Mouse (Mus musculus) granulocyte monocyte progenitor cell, adult 5-6 weeks (primary cell): Measurements from ENCODE around the gene Atpaf1. TPM values are rescaled to one million over a fixed set of nuclear protein-coding genes. Genes with fewer than 3 reads are reported as not detected.

ENCODE experiments used
- ATAC-seq: replicated peaks from 2 replicates; pipeline ENCODE4 v1.8.0; 2016; ENCODE audit warnings: mild to moderate bottlenecking, moderate TSS enrichment, inconsistent platforms; ENCODE audit not compliant: poor library complexity, severe bottlenecking
- total RNA-seq, 2 experiments: library from RNA; stranded (forward) in 1 of 2; stranded (reverse) in 1 of 2; fragments of 200-712, 200-1000 nt in 1 of 2; fragments of >200 nt in 1 of 2; fragmentation: Nextera tagmentation in 1 of 2; gene quantifications; 2 replicates each; pipeline ENCODE4 v1.2.3; 2014 to 2017

Gene Atpaf1
- total RNA-seq, 2 experiments from 2014 or later, result 12.4 to 15.0 TPM

DNA sequence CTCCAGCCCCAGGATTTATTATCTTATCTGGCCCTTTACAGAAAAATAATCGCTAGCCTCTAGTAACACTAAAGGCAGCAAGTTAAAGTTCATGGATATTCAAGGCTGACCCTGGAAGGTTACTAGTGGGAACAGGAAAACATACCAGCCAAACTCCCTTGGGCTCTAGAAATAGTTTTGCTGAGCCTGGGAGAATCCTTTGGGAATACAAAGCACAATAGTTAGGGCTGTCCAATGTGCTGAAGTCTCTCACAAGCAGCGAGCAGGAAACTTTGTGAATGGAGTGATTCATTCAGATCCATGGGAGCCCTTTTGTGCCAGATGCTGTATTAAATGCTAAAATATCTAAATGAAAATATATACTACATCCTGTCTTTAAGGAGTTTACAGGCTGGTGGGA is 62.0 kb downstream of the Atpaf1 start:
- ATAC-seq, result no peak

DNA sequence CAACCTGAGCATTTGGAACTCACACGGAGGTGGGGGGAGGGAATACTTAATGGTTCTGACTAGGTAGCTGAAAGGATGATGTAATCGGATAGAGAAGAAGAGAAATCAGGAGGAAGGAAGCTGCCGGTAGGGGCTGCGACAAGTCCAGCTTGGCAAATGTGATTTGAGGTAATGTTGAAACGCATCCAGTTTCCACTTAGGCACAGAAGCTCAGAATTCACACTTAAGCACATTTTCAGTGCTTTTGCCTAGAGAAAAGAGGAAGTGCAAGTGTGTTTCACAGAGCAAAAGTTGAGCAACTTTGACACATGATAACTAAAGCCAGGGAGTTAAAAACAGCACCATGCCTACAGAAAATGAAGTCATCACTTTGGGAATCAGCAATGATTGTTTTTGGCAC is 62.8 kb downstream of the Atpaf1 start:
- ATAC-seq, result peak; percentile 89

DNA sequence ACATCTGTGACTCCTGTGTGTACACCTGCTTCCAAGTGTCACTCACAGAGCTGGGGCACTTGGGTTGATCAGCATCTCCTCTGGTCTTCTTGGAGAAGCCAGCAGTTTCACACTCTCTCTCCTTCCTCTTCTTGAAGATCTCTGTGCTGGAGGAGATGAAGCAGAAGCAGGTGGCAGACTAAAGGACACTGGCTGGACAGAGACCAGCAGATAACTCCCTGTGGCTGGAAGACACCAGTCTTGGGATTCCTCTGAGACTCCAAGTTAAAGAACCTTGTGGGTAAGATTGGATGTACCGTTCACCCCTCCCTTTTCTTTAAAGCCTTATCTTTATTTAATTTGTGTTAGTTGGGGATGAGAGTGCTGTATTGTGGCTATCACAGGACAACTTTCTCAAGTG is 63.5 kb downstream of the Atpaf1 start:
- peak; percentile 49 for ATAC-seq

DNA sequence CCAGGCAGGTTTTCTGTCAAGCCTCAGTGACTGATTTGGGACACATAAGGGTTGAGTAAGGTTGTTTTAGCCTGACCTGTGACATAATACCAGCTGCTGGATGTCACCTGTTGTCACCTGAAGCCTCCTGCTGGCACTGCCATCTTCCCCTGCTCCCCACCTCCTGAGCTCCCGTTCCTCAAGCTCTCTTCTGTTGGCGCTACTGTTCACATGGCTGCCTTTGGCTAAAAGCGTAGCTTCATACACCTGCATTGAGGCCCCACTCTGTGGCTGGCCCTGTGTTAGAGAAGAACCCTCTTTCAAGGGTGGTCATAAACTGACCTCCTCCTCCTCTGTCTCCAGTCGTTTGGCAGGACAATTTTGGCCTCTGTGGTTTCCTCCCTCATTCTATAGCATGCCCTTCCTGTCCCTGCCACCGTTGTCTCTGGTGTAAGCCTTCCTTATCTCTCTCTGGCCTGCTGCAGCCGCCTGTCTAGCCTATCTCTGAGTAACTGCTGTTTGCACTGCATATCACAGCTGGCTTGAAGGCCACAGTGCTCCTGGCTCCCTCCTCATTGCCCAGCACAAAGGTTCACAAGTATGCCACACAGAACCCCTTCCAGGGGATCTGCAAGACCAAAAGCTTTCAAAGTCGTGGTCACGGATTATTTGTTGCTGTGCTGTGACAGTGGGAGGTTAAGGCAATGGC is 64.5 kb downstream of the Atpaf1 start:
- ATAC-seq, result peak; percentile 20

DNA sequence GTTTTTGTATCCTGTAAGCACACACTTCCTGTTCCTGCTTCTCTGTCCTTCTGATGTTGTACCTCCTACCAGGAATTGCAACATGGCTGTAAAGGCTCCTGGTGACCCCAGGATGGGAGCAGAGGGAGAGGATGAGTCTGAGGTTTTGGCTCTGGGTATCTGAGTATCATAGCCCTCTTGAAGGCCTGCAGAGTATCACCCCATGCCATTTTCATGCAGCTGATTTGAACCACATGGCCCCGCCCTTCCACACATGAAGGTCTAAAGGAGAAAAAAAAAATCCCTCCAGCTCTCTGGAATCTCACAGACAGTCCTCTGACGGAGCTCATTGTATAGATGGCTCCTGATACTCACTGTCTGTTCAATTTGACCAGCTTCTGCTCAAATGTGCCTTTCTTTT is 65.5 kb downstream of the Atpaf1 start:
- ATAC-seq, result peak; percentile 31

DNA sequence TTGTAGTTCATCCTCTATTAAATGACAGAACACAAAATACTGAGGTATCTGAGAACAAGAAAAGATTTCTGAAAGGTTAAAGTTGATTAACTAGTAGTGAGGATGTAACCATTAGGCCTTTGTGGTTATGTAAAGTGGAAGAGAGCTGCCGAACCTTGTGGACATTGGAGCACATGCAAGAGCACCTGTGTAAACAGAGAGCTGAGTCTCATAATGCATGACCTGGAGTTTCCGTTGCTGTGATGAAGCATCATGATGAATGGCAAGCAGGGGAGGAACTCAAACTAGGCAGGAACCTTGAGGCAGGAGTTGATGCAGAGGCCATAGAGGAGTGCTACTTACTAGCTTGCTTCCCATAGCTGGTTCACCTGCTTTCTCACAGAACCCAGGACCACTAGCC is 66.0 kb downstream of the Atpaf1 start:
- no peak for ATAC-seq

DNA sequence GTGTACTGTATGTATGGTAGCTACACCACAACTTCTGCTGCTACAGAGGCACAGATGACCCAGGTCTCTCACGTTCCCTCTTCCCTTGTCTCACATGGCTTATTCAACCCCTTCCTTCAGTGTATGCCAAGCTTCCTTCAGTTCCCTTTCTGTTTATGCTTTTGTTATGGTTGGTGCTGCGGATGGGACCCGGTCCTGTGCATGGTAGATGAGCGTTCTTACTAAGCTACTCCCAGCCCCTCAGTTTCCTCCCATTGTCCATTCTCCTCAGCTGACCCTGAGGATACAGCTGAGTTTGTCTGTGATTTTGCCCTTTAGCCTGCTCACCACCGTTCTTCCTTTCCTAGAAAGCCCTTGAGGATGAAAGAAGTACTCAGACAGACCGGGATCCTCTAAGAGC is 67.0 kb downstream of the Atpaf1 start:
- ATAC-seq, result no peak

DNA sequence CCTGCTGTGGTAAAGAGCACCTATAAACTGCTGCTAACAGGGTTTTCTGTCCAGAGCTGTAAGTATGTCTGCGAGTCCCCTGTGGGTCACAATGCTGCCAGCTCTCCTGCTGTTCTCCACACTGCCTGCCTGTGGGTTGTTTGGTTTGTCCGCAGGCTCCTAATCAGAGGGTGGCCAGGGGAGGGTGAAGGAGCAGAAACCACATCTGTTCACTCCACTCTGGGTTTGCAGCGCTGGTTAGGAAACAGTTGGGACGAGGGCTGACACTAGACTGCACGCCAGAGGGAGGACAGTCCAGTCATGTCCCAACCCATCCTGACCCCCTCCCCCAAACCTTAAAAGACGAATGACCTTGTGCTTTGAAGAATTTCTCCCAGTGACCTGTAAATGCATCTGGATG is 70.5 kb downstream of the Atpaf1 start:
- no peak for ATAC-seq

DNA sequence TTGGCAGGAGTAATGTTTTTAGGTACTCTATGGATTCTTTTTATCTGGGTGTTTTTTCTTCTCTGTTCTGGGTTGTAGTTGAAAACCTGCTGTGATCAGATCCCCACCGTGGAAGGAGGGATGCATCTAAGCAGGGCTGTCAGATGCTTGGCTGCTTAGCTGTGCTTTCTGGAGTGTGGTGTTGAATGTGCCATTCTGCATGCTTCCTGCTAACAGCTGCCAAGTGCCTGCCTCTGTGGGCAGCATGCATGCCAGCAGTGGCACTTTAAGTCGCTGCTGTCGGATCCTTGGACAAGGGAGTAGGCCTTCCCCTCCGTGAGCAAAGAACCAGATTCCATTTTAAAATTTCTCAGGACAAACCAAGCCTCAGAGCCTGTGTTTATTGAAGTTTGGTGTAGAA is 71.0 kb downstream of the Atpaf1 start:
- no peak for ATAC-seq

DNA sequence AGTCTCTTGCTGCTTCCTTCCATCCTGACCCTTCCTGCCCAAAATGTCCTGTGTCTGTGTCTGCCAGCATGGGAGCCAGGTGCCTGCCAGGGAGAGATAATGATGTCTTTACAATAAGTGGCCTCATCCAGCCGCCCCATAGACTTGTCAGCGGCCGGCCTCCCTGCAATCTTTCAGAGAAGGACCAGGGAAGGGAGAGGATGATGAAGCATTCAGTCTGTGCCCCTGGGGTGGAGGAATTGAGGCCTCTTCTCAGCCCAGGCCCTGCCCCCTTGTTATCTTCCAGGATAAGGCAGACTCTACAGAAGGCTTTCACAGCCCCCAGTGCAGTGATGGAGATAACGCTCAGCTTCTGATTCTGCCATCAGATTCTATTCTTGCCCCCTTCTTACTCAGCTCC is 71.7 kb downstream of the Atpaf1 start:
- no peak for ATAC-seq

DNA sequence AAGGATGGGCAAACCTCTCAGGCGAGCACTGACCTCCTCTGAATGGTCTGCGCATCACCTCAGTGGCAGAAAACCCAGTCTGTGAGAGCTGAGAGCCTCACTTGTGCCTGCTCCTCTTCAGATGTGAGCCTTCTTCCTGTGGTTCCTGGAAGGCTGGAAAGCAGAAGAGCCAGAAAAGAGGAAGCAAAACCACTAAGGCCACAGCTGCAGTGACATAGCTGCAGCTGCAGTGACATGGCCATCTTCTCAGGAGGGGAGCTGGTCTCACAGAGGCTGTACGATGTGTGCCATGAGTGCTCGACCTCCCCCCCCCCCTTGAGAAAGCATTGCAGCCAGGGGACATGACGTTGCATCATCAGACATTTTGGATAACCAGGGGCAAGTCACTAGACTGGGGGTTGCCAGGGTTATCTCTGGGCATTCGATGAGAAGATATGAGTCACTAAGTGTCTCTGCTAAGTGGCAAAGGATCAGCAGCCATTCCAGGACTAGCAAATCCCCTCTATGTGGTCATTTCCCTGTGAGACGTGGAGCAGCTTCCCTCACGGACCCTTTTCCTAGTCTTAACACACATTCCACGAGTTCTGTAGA is 72.8 kb downstream of the Atpaf1 start:
- peak; percentile 98 for ATAC-seq

DNA sequence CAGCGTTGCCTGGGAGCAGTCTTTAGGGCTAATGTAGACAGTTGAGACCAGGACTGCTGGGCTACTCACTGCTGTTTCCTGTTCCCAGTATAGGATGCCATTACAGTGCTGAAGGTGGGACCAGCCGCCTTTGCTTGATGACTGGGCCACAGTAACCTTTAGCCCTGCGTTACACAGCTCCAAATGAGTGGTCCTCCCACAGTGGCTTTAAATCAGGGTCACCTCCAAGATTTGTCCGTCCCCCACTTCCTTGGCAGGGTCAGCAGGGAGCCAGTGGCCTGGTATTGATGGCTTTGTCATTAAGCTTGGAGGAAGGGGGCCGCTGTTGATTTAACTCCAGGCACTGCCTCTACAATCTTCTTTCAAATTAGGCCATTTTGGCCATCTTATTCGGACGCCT is 78.7 kb downstream of the Atpaf1 start:
- ATAC-seq, result no peak

DNA sequence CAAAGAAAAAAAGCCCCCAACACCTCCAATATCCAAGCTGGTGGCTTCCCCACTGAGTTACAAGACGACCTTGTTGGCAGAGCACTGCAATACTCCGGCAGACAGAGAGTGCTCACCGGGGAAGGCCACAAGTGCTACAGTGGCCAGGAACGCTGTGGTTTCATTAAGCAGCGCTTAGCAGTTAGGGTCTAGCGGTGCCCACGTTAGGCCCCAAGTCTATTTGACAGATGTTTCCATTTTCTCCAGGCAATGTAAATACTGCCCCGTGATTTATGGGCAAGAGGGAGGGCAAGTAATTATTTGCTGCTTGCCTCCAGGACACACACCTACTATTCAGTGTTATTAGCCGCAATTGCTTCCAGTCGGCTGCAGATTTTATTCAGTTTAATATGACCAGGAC is 79.3 kb downstream of the Atpaf1 start:
- ATAC-seq, result no peak

Other genes with a start within 250 kb of the Atpaf1 start
- gene Cyp4a31, start 221.2 kb upstream of the Atpaf1 start, total RNA-seq (2014; fragmentation: Nextera tagmentation), result not detected in 2 replicates
- gene Cyp4a31, start 221.2 kb upstream of the Atpaf1 start, total RNA-seq (2017), result not detected in 2 replicates
- gene Cyp4a32, start 183.8 kb upstream of the Atpaf1 start, total RNA-seq (2014; fragmentation: Nextera tagmentation), result not detected in 2 replicates
- not detected in 2 replicates for gene Cyp4a32, start 183.8 kb upstream of the Atpaf1 start, total RNA-seq (2017)
- gene Cyp4b1, start 137.1 kb upstream of the Atpaf1 start, total RNA-seq (2014; fragmentation: Nextera tagmentation), result not detected in 2 replicates
- not detected in 2 replicates for gene Cyp4b1, start 137.1 kb upstream of the Atpaf1 start, total RNA-seq (2017)
- gene Efcab14, start 47.1 kb upstream of the Atpaf1 start, total RNA-seq (2014; fragmentation: Nextera tagmentation), result 38.4 and 43.2 TPM in 2 replicates
- gene Efcab14, start 47.1 kb upstream of the Atpaf1 start, total RNA-seq (2017), result 24.1 and 25.4 TPM in 2 replicates
- not detected in 2 replicates for gene Tex38, start 3.8 kb upstream of the Atpaf1 start, total RNA-seq (2014; fragmentation: Nextera tagmentation)
- gene Tex38, start 3.8 kb upstream of the Atpaf1 start, total RNA-seq (2017), result not detected in 2 replicates
- 6.0 and 6.3 TPM in 2 replicates for gene Mob3c, start 43.3 kb downstream of the Atpaf1 start, total RNA-seq (2014; fragmentation: Nextera tagmentation)
- gene Mob3c, start 43.3 kb downstream of the Atpaf1 start, total RNA-seq (2017), result 2.6 and 6.2 TPM in 2 replicates
- gene Mknk1, start 54.4 kb downstream of the Atpaf1 start, total RNA-seq (2014; fragmentation: Nextera tagmentation), result 30.0 and 48.8 TPM in 2 replicates
- 30.2 and 39.0 TPM in 2 replicates for gene Mknk1, start 54.4 kb downstream of the Atpaf1 start, total RNA-seq (2017)
- gene Kncn, start 99.6 kb downstream of the Atpaf1 start, total RNA-seq (2014; fragmentation: Nextera tagmentation), result not detected in 2 replicates
- gene Kncn, start 99.6 kb downstream of the Atpaf1 start, total RNA-seq (2017), result not detected in 2 replicates
- not detected in 2 replicates for gene 6430628N08Rik, start 105.9 kb downstream of the Atpaf1 start, total RNA-seq (2014; fragmentation: Nextera tagmentation)
- gene 6430628N08Rik, start 105.9 kb downstream of the Atpaf1 start, total RNA-seq (2017), result not detected in 2 replicates
- gene Dmbx1, start 155.1 kb downstream of the Atpaf1 start, total RNA-seq (2014; fragmentation: Nextera tagmentation), result not detected in 2 replicates
- gene Dmbx1, start 155.1 kb downstream of the Atpaf1 start, total RNA-seq (2017), result not detected in 2 replicates
- 1.8 and 3.6 TPM in 2 replicates for gene Faah, start 233.1 kb downstream of the Atpaf1 start, total RNA-seq (2014; fragmentation: Nextera tagmentation)
- gene Faah, start 233.1 kb downstream of the Atpaf1 start, total RNA-seq (2017), result 1.3 and 2.1 TPM in 2 replicates